Mouse (Mus musculus): ENCODE data around the gene Apon.
A peak's percentile ranks its signal among the peaks of the same experiment; 100 is the strongest.
"Not testable (repeated sequence)": the region's sequence is repeated elsewhere in the genome, so short reads cannot be mapped to it uniquely, and the experiment has no call there.

Apon gene

GRCm38 (mm10) chr10:128253677-128254255 is at the start of gene Apon:
Gene Apon (plus strand): TSS chr10:128254096.
- no peak for DNase-seq (ENCODE audit: low read depth, low spot score)

DNA sequence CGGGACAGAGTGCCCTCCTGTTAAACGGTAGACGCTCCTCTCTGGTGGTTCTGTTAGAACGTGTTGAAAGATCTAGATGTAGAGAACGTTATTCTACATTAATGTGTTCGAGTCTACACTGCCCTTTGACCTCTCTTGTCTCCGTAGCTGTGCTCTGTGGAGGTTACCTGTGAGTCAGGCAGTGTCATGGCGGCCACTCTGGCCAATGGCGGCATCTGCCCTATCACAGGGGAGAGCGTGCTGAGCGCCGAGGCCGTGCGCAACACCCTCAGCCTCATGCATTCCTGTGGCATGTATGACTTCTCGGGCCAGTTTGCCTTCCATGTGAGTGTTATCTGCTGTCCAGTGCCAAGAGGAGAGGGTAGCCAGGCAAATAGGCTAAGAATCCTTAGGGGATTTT is 49.0 kb upstream of the Apon start:
- DNase-seq (ENCODE audit: low read depth, low spot score) = peak; percentile 51

- no peak for DNase-seq (ENCODE audit: low read depth, low spot score)
These were observed 45.6 kb upstream of the Apon start for GRCm38 (mm10) chr10:128208326-128208725.

- no peak for DNase-seq (ENCODE audit: low read depth, low spot score)
These were observed 44.4 kb upstream of the Apon start for GRCm38 (mm10) chr10:128209311-128210009.

GRCm38 (mm10) chr10:128210131-128210530 is 43.8 kb upstream of the Apon start:
- DNase-seq (ENCODE audit: low read depth, low spot score) = no peak

GRCm38 (mm10) chr10:128210954-128211353 is 42.9 kb upstream of the Apon start:
- no peak for DNase-seq (ENCODE audit: low read depth, low spot score)

DNA sequence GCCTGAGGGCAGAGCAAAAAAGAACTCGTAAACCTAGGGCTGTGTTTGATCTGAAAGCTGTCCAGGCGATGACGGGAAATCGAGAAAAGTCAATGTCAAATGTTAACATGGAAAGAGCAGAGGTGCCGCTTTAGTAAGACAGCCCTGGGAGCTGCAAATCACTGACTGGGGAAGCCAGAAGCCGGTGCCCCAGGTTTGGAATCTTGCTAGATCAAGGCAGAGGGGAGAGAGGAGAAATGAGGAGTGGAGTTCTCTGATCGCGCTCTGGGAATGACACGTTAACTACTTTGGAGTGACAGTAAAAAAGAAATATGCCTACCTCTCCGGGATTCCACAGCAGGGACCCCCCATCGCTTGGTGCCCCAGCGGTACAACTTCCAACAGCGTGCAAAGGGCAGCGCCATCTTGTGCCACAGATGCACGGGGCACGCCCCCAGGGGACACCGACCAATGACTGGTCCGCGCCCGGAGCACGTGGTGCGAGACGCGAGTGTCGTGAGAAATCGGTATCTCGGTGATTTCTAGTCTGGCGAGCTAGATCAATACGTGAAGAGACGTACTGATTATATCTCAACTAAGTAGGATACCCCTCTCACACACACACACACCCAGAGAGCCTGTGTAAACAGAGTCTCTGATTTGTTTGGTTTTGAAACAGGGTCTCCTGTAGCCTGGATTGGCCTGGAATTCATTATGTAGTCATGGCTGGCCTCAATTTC is 42.3 kb upstream of the Apon start, which contains the start of gene Spryd4:
TSS of gene Spryd4 (minus strand) at position 418 of the 719 bp plus-strand sequence.
- peak; percentile 95 for DNase-seq (ENCODE audit: low read depth, low spot score)

- DNase-seq (ENCODE audit: low read depth, low spot score) = no peak
These were observed 41.7 kb upstream of the Apon start for GRCm38 (mm10) chr10:128212148-128212547.

DNA sequence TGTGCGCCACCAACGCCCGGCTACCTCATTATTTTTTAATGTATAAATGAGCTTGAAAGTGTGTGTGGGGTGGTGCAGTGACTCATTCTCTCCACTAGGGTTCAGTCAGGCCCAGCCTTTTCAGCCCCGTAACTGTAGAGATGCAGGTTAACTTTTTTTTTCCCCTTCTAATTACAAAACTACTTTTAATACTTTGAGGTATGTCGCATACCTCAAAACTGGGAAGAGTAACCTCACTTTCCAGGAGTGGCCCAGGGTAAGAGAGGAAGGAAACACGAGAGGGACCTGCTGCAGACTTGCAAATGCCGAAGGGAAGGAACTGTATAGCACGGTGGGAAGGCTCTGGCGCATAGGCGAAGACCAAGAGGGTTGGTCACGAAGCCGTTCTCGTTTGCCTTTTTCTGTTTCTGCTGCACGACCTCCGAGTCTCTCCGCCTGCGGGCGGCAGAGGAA is 41.0 kb upstream of the Apon start:
- peak; percentile 71 for DNase-seq (ENCODE audit: low read depth, low spot score)

DNA sequence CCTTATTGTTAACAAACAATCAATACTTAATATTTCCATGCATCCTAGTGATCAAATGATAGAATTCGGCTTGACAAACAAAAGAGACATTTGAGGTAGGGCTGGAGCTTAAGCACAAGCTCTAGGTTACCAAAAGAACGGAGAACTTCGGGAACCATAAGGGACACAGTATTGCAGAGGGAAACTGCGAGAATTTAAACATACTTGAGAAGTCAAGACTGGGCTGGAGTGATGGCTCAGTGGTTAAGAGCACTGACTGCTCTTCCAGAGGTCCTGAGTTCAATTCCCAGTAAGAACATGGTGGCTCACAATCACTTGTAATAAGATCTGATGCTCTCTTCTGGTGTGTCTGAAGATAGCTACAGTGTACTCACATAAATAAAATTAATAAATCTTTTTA is 39.8 kb upstream of the Apon start:
- DNase-seq (ENCODE audit: low read depth, low spot score) = not testable (repeated sequence)

DNA sequence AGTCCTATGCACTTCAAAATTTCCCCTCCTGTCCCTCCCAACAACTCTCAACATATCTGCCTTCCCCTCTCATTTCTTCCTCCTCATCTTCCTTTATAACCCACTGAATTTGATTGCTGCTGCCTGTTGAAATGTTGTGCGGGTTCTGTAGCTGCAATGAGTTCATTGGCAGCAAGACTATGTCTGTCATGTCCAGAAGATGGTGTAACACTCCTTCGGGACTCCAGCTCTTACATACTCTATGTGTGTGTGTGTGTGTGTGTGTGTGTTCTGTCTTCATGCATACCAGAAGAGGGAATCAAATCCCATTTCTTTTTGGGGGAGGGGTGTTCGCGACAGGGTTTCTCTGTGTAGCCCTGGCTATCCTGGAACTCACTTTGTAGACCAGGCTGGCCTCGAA is 38.9 kb upstream of the Apon start:
- DNase-seq (ENCODE audit: low read depth, low spot score) = no peak

- DNase-seq (ENCODE audit: low read depth, low spot score) = no peak
These were observed 35.3 kb upstream of the Apon start for GRCm38 (mm10) chr10:128218387-128219117.

- no peak for DNase-seq (ENCODE audit: low read depth, low spot score)
These were observed 32.2 kb upstream of the Apon start for GRCm38 (mm10) chr10:128221533-128222286.

DNA sequence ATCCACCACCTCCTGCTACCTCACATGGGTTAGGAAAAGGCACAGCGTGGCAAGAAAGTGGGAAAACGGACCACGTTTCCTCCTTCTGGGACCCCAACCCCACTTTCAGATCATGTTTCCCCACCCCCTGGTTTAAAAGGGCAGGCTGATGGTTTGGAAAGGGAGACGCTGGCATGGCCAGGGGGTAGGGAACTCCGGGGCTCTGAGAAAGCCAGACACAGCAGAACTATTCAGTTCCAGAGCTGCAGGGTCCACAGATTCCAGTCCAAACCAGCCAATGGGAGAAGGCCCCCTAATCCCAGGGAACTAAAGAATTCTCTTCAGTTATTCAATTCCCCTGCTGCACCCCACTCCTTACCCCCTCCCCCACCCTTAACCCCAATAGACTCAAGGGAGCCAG is 28.8 kb upstream of the Apon start:
- no peak for DNase-seq (ENCODE audit: low read depth, low spot score)

- DNase-seq (ENCODE audit: low read depth, low spot score) = no peak
These were observed 28.4 kb upstream of the Apon start, which contains the start of gene Mip for GRCm38 (mm10) chr10:128225538-128225937. Gene Mip (plus strand): TSS chr10:128225838.

DNA sequence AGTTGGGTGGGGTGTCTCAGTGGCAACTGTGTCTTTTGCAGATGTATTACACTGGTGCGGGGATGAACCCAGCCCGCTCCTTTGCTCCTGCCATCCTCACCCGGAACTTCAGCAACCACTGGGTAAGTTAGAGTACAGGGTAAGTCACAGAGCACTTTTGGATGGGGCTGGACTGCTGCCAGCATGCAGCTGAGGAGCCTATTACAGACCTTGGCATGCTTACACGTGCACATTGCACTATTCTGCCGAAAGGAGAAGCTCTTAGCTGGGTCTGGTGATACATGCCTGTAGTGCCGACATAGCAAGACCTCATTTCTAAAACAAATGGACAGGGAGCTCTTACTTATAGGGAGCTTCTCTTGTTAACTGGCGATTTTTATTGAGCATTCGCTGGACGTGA is 26.3 kb upstream of the Apon start:
- no peak for DNase-seq (ENCODE audit: low read depth, low spot score)

DNA sequence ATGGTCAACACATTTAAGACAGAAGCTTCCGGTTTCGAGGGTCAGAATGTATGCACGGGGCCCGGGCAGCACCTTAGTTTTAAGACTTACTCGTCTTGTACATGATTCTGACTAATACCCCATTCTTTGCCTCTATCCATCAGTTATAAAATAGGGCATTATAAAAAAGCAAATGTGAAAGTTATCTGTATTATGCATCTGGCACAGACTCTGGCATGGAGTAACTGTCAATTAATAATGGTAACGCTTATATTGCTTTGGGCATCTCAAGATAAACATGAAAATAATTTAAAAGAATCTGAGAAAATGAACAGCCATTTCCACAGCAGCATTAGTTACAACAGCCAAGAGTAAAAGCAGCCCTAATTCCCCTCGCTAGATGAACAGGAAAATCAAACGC is 25.9 kb upstream of the Apon start:
- no peak for DNase-seq (ENCODE audit: low read depth, low spot score)

DNA sequence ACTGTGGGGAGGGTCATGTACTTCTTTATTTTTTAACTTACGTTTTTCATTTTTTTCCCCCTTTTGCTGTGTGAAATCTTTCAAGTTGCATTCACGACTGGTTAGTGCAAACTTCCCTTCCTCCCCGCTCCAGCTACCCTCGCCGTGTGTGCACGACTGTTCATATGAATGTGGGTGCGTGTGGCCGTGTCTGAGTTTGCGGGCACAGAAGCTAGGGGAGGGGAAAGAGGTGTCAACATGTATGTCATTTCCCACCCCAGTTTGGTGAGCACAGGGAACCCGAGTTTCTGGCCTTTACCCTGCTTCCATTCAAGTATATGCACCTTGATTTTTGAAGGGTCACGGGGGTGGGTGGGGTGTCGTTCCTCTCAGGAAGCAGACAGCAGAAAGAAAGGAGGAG is 23.3 kb upstream of the Apon start:
- no peak for DNase-seq (ENCODE audit: low read depth, low spot score)

GRCm38 (mm10) chr10:128231146-128231545 is 22.8 kb upstream of the Apon start:
- no peak for DNase-seq (ENCODE audit: low read depth, low spot score)

- DNase-seq (ENCODE audit: low read depth, low spot score) = peak; percentile 66
These were observed 22.0 kb upstream of the Apon start, which contains the start of gene Timeless for GRCm38 (mm10) chr10:128231697-128232419. Gene Timeless (plus strand): TSS chr10:128232065.

Measured in ES-CJ7 (cell line).